Mouse (Mus musculus): Measurements from ENCODE around the gene Tspan9. TPM values are rescaled to one million over a fixed set of nuclear protein-coding genes. Genes with fewer than 3 reads are reported as not detected.

Gene Tspan9
- polyA plus RNA-seq, 1 experiment from 2014 or later = 66.0 TPM

GRCm38 (mm10) chr6:128070072-128070872 is 73.1 kb downstream of the Tspan9 start:
- Histone ChIP-seq H3K4me1 (ENCODE audit: control insufficient read depth, insufficient read depth, low read length) (peaks cover 7% of the 10 kb centered on the region), H3K36me3 (ENCODE audit: control insufficient read depth, insufficient read depth, low read length) (no peaks in the 10 kb centered on the region), H3K27ac (ENCODE audit: low read depth, low read length) (no peak overlapping the region), H3K9me3 (ENCODE audit: control insufficient read depth, low read length) (no peaks in the 10 kb centered on the region), H3K4me3 (ENCODE audit: low read depth, low read length) (no peak overlapping the region), H3K4me2 (ENCODE audit: low read depth) (no peak overlapping the region), H3K27me3 (ENCODE audit: control insufficient read depth, insufficient read depth, low read length) (no peaks in the 10 kb centered on the region), H3K9ac (ENCODE audit: low read length) (no peak overlapping the region)
- DNase-seq (ENCODE audit: low spot score) (no peak), ATAC-seq (ENCODE audit: insufficient read depth, low FRiP score, low TSS enrichment) (no peak)
- 86% methylated on average over 19 of the region's 19 CpGs for WGBS

- Histone ChIP-seq H3K4me2 (ENCODE audit: low read depth) (no peak overlapping the region), H3K9me3 (ENCODE audit: control insufficient read depth, low read length) (no peaks in the 10 kb centered on the region), H3K9ac (ENCODE audit: low read length) (no peak overlapping the region), H3K27me3 (ENCODE audit: control insufficient read depth, insufficient read depth, low read length) (no peaks in the 10 kb centered on the region), H3K36me3 (ENCODE audit: control insufficient read depth, insufficient read depth, low read length) (no peaks in the 10 kb centered on the region), H3K4me3 (ENCODE audit: low read depth, low read length) (no peak overlapping the region), H3K27ac (ENCODE audit: low read depth, low read length) (no peak overlapping the region), H3K4me1 (ENCODE audit: control insufficient read depth, insufficient read depth, low read length) (peaks cover 8% of the 10 kb centered on the region)
- 85% methylated on average over 8 of the region's 8 CpGs for WGBS
- ATAC-seq (ENCODE audit: insufficient read depth, low FRiP score, low TSS enrichment) (no peak), DNase-seq (ENCODE audit: low spot score) (no peak)
These were observed 75.2 kb downstream of the Tspan9 start for GRCm38 (mm10) chr6:128068144-128068543.

GRCm38 (mm10) chr6:128065982-128066381 is 77.4 kb downstream of the Tspan9 start:
- Histone ChIP-seq H3K4me2 (ENCODE audit: low read depth) (no peak overlapping the region), H3K4me3 (ENCODE audit: low read depth, low read length) (no peak overlapping the region), H3K9me3 (ENCODE audit: control insufficient read depth, low read length) (no peaks in the 10 kb centered on the region), H3K27ac (ENCODE audit: low read depth, low read length) (no peak overlapping the region), H3K4me1 (ENCODE audit: control insufficient read depth, insufficient read depth, low read length) (peaks cover 8% of the 10 kb centered on the region), H3K27me3 (ENCODE audit: control insufficient read depth, insufficient read depth, low read length) (no peaks in the 10 kb centered on the region), H3K9ac (ENCODE audit: low read length) (no peak overlapping the region), H3K36me3 (ENCODE audit: control insufficient read depth, insufficient read depth, low read length) (no peaks in the 10 kb centered on the region)
- 28% methylated on average over 7 of the region's 7 CpGs for WGBS
- ATAC-seq (ENCODE audit: insufficient read depth, low FRiP score, low TSS enrichment) (no peak), DNase-seq (ENCODE audit: low spot score) (no peak)

- Histone ChIP-seq H3K27me3 (ENCODE audit: control insufficient read depth, insufficient read depth, low read length) (no peaks in the 10 kb centered on the region), H3K4me2 (ENCODE audit: low read depth) (no peak overlapping the region), H3K4me3 (ENCODE audit: low read depth, low read length) (no peak overlapping the region), H3K9ac (ENCODE audit: low read length) (no peak overlapping the region), H3K36me3 (ENCODE audit: control insufficient read depth, insufficient read depth, low read length) (no peaks in the 10 kb centered on the region), H3K4me1 (ENCODE audit: control insufficient read depth, insufficient read depth, low read length) (peaks cover 8% of the 10 kb centered on the region), H3K27ac (ENCODE audit: low read depth, low read length) (no peak overlapping the region), H3K9me3 (ENCODE audit: control insufficient read depth, low read length) (no peaks in the 10 kb centered on the region)
- 90% methylated on average over 1 of the region's 1 CpGs for WGBS
- DNase-seq (ENCODE audit: low spot score) (no peak), ATAC-seq (ENCODE audit: insufficient read depth, low FRiP score, low TSS enrichment) (no peak)
These were observed 79.9 kb downstream of the Tspan9 start for GRCm38 (mm10) chr6:128063501-128063900.

GRCm38 (mm10) chr6:128062784-128063183 is 80.6 kb downstream of the Tspan9 start:
- ATAC-seq (ENCODE audit: insufficient read depth, low FRiP score, low TSS enrichment) = no peak
- Histone ChIP-seq H3K4me3 (ENCODE audit: low read depth, low read length) (no peak overlapping the region), H3K4me2 (ENCODE audit: low read depth) (no peak overlapping the region), H3K9ac (ENCODE audit: low read length) (no peak overlapping the region), H3K27ac (ENCODE audit: low read depth, low read length) (no peak overlapping the region), H3K27me3 (ENCODE audit: control insufficient read depth, insufficient read depth, low read length) (no peaks in the 10 kb centered on the region), H3K4me1 (ENCODE audit: control insufficient read depth, insufficient read depth, low read length) (peaks cover 13% of the 10 kb centered on the region), H3K9me3 (ENCODE audit: control insufficient read depth, low read length) (no peaks in the 10 kb centered on the region), H3K36me3 (ENCODE audit: control insufficient read depth, insufficient read depth, low read length) (no peaks in the 10 kb centered on the region)
- 88% methylated on average over 6 of the region's 6 CpGs for WGBS
- DNase-seq (ENCODE audit: low spot score) = no peak

- Histone ChIP-seq H3K4me2 (ENCODE audit: low read depth) (no peak overlapping the region), H3K27me3 (ENCODE audit: control insufficient read depth, insufficient read depth, low read length) (no peaks in the 10 kb centered on the region), H3K9ac (ENCODE audit: low read length) (no peak overlapping the region), H3K4me3 (ENCODE audit: low read depth, low read length) (no peak overlapping the region), H3K36me3 (ENCODE audit: control insufficient read depth, insufficient read depth, low read length) (no peaks in the 10 kb centered on the region), H3K9me3 (ENCODE audit: control insufficient read depth, low read length) (no peaks in the 10 kb centered on the region), H3K27ac (ENCODE audit: low read depth, low read length) (no peak overlapping the region), H3K4me1 (ENCODE audit: control insufficient read depth, insufficient read depth, low read length) (peaks cover 15% of the 10 kb centered on the region)
- ATAC-seq (ENCODE audit: insufficient read depth, low FRiP score, low TSS enrichment) (no peak), DNase-seq (ENCODE audit: low spot score) (no peak)
- WGBS = 89% methylated on average over 13 of the region's 13 CpGs
These were observed 81.2 kb downstream of the Tspan9 start for GRCm38 (mm10) chr6:128062216-128062615.

- H3K36me3 ChIP-seq (ENCODE audit: control insufficient read depth, insufficient read depth, low read length) = no peaks in the 10 kb centered on the region
- H3K27me3 ChIP-seq (ENCODE audit: control insufficient read depth, insufficient read depth, low read length) = no peaks in the 10 kb centered on the region
- H3K4me3 ChIP-seq (ENCODE audit: low read depth, low read length) = no peak overlapping the region
- no peaks in the 10 kb centered on the region for H3K9me3 ChIP-seq (ENCODE audit: control insufficient read depth, low read length)
- WGBS = 91% methylated on average over 5 of the region's 5 CpGs
- H3K27ac ChIP-seq (ENCODE audit: low read depth, low read length) = no peak overlapping the region
- no peak for DNase-seq (ENCODE audit: low spot score)
- H3K4me1 ChIP-seq (ENCODE audit: control insufficient read depth, insufficient read depth, low read length) = peaks cover 15% of the 10 kb centered on the region
- H3K4me2 ChIP-seq (ENCODE audit: low read depth) = no peak overlapping the region
- no peak overlapping the region for H3K9ac ChIP-seq (ENCODE audit: low read length)
- ATAC-seq (ENCODE audit: insufficient read depth, low FRiP score, low TSS enrichment) = no peak
These were observed 82.1 kb downstream of the Tspan9 start for GRCm38 (mm10) chr6:128061342-128061741.

- no peak for ATAC-seq (ENCODE audit: insufficient read depth, low FRiP score, low TSS enrichment)
- no peak overlapping the region for H3K9ac ChIP-seq (ENCODE audit: low read length)
- H3K4me2 ChIP-seq (ENCODE audit: low read depth) = no peak overlapping the region
- no peaks in the 10 kb centered on the region for H3K27me3 ChIP-seq (ENCODE audit: control insufficient read depth, insufficient read depth, low read length)
- H3K4me1 ChIP-seq (ENCODE audit: control insufficient read depth, insufficient read depth, low read length) = peaks cover 7% of the 10 kb centered on the region; the same call in 1 of the 2 replicates
- no peak overlapping the region for H3K4me3 ChIP-seq (ENCODE audit: low read depth, low read length)
- WGBS = 15% methylated on average over 9 of the region's 9 CpGs
- no peaks in the 10 kb centered on the region for H3K9me3 ChIP-seq (ENCODE audit: control insufficient read depth, low read length)
- no peaks in the 10 kb centered on the region for H3K36me3 ChIP-seq (ENCODE audit: control insufficient read depth, insufficient read depth, low read length)
- DNase-seq (ENCODE audit: low spot score) = peak; percentile 53
- H3K27ac ChIP-seq (ENCODE audit: low read depth, low read length) = no peak overlapping the region; the same call in 1 of the 2 replicates
These were observed 84.8 kb downstream of the Tspan9 start for GRCm38 (mm10) chr6:128058570-128058969.

GRCm38 (mm10) chr6:128058157-128058556 is 85.2 kb downstream of the Tspan9 start:
- no peak overlapping the region; the same call in 1 of the 2 replicates for H3K27ac ChIP-seq (ENCODE audit: low read depth, low read length)
- H3K36me3 ChIP-seq (ENCODE audit: control insufficient read depth, insufficient read depth, low read length) = no peaks in the 10 kb centered on the region
- H3K9me3 ChIP-seq (ENCODE audit: control insufficient read depth, low read length) = no peaks in the 10 kb centered on the region
- H3K4me3 ChIP-seq (ENCODE audit: low read depth, low read length) = no peak overlapping the region
- ATAC-seq (ENCODE audit: insufficient read depth, low FRiP score, low TSS enrichment) = no peak
- WGBS = 33% methylated on average over 7 of the region's 7 CpGs
- no peak overlapping the region for H3K9ac ChIP-seq (ENCODE audit: low read length)
- H3K27me3 ChIP-seq (ENCODE audit: control insufficient read depth, insufficient read depth, low read length) = no peaks in the 10 kb centered on the region
- peak; percentile 58 for DNase-seq (ENCODE audit: low spot score)
- no peak overlapping the region for H3K4me2 ChIP-seq (ENCODE audit: low read depth)
- H3K4me1 ChIP-seq (ENCODE audit: control insufficient read depth, insufficient read depth, low read length) = peaks cover 7% of the 10 kb centered on the region; the same call in 1 of the 2 replicates

All from neural tube, embryonic 11.5 days (tissue).